Mouse (Mus musculus) telencephalon, adult 2 months (tissue): ENCODE data around the gene Ppil1.
"Not testable (repeated sequence)": the region's sequence is repeated elsewhere in the genome, so short reads cannot be mapped to it uniquely, and the experiment has no call there.

Source experiments
- DNase-seq: peaks from one replicate; pipeline ENCODE4 v3.0.0-alpha.2; 2011; ENCODE audit warnings: low read depth, low spot score

Ppil1 gene

GRCm38 (mm10) chr17:29253684-29254083, 10.3 kb downstream of the Ppil1 start:
- DNase-seq: no peak

GRCm38 (mm10) chr17:29253236-29253635, 10.8 kb downstream of the Ppil1 start:
- no peak for DNase-seq

- no peak for DNase-seq
Observed at GRCm38 (mm10) chr17:29251608-29252390, 12.2 kb downstream of the Ppil1 start.

- not testable (repeated sequence) for DNase-seq
Observed at GRCm38 (mm10) chr17:29251006-29251405, 13.0 kb downstream of the Ppil1 start.

- DNase-seq: no peak
Observed at GRCm38 (mm10) chr17:29249512-29249911, 14.5 kb downstream of the Ppil1 start.

GRCm38 (mm10) chr17:29247881-29248280, 16.1 kb downstream of the Ppil1 start:
- DNase-seq: peak; percentile 67

- peak; percentile 86 for DNase-seq
Observed at GRCm38 (mm10) chr17:29246602-29247001, 17.4 kb downstream of the Ppil1 start.

GRCm38 (mm10) chr17:29245725-29246124, 18.3 kb downstream of the Ppil1 start:
- DNase-seq: no peak

- DNase-seq: no peak
Observed at GRCm38 (mm10) chr17:29244912-29245311, 19.1 kb downstream of the Ppil1 start.

GRCm38 (mm10) chr17:29238421-29238945, 25.5 kb downstream of the Ppil1 start:
- no peak for DNase-seq

GRCm38 (mm10) chr17:29237772-29238420, 26.1 kb downstream of the Ppil1 start, which contains the start of gene Cpne5:
TSS of gene Cpne5 (minus strand) at chr17:29238167.
- no peak for DNase-seq

GRCm38 (mm10) chr17:29237267-29237771, 26.7 kb downstream of the Ppil1 start:
- DNase-seq: no peak

- no peak for DNase-seq
Observed at GRCm38 (mm10) chr17:29236111-29236510, 27.9 kb downstream of the Ppil1 start.

- no peak for DNase-seq
Observed at GRCm38 (mm10) chr17:29231109-29231508, 32.9 kb downstream of the Ppil1 start.

GRCm38 (mm10) chr17:29220631-29221030, 43.4 kb downstream of the Ppil1 start:
- no peak for DNase-seq

- DNase-seq: no peak
Observed at GRCm38 (mm10) chr17:29218017-29218416, 46.0 kb downstream of the Ppil1 start.

GRCm38 (mm10) chr17:29216078-29216477, 47.9 kb downstream of the Ppil1 start:
- no peak for DNase-seq

- no peak for DNase-seq
Observed at GRCm38 (mm10) chr17:29214655-29215054, 49.3 kb downstream of the Ppil1 start.

- DNase-seq: no peak
Observed at GRCm38 (mm10) chr17:29214193-29214456, 49.9 kb downstream of the Ppil1 start.

GRCm38 (mm10) chr17:29213381-29214192, 50.4 kb downstream of the Ppil1 start:
- DNase-seq: no peak

- no peak for DNase-seq
Observed at GRCm38 (mm10) chr17:29211836-29212235, 52.1 kb downstream of the Ppil1 start.

GRCm38 (mm10) chr17:29210037-29210436, 53.9 kb downstream of the Ppil1 start:
- DNase-seq: no peak
